Mouse (Mus musculus) limb, embryonic 10.5 days (tissue): Measurements from ENCODE around the gene Ccdc85b. TPM values are rescaled to one million over a fixed set of nuclear protein-coding genes. Genes with fewer than 3 reads are reported as not detected.

Source experiments
- DNase-seq: peaks from one replicate; pipeline ENCODE4 v3.0.0-alpha.2; 2017; ENCODE audit warnings: low spot score
- H3K27ac ChIP-seq: fragments of 300-500 bp; sonication (generic); 2 replicates; pipeline ENCODE4 v1.5.1; 2016; ENCODE audit warnings: mild to moderate bottlenecking
- H3K27me3 ChIP-seq: fragments of 300-500 bp; sonication (generic); 2 replicates; pipeline ENCODE4 v1.6.1; 2016; ENCODE audit warnings: low read depth, mild to moderate bottlenecking; ENCODE audit not compliant: poor library complexity, severe bottlenecking
- H3K36me3 ChIP-seq: fragments of 300-500 bp; sonication (generic); 2 replicates; pipeline ENCODE4 v1.6.1; 2016; ENCODE audit warnings: mild to moderate bottlenecking, moderate library complexity
- H3K4me1 ChIP-seq: fragments of 300-500 bp; sonication (generic); 2 replicates; pipeline ENCODE4 v1.6.1; 2016
- H3K4me3 ChIP-seq: fragments of 300-500 bp; sonication (generic); 2 replicates; pipeline ENCODE4 v1.5.1; 2016; ENCODE audit warnings: mild to moderate bottlenecking, moderate library complexity
- H3K9me3 ChIP-seq: fragments of 300-500 bp; sonication (generic); replicated peaks from 2 replicates; pipeline ENCODE4 v1.6.1; 2016; ENCODE audit warnings: mild to moderate bottlenecking
- WGBS: fragments of 180-500 bp; shearing (Covaris S2); methylation state at CpG from one replicate; pipeline ENCODE4 v1.1.7; 2016; 5-methylcytosine and 5-hydroxymethylcytosine counted together
- polyA plus RNA-seq: library from polyadenylated mRNA; unstranded; fragments of >200 nt; fragmentation: Nextera tagmentation; extraction: Ambion mirVana; gene quantifications from 2 replicates; pipeline ENCODE4 v1.2.1, GENCODE M21; 2016

Ccdc85b gene
- polyA plus RNA-seq, 1 experiment from 2014 or later, result 8.9 TPM

GRCm38 (mm10) chr19:5477004-5477667, 19.4 kb upstream of the Ccdc85b start:
- 88% methylated on average over 10 of the region's 10 CpGs for WGBS
- no peaks in the 10 kb centered on the region for H3K9me3 ChIP-seq
- H3K27ac ChIP-seq, result no peak overlapping the region
- no peaks in the 10 kb centered on the region for H3K27me3 ChIP-seq
- no peak for DNase-seq
- no peak overlapping the region for H3K4me3 ChIP-seq
- H3K4me1 ChIP-seq, result peaks cover 38% of the 10 kb centered on the region
- peaks cover 67% of the 10 kb centered on the region for H3K36me3 ChIP-seq

GRCm38 (mm10) chr19:5475069-5475714, 17.5 kb upstream of the Ccdc85b start:
- Histone ChIP-seq H3K27ac (peak overlapping the region; percentile 97), H3K4me3 (peak overlapping the region; percentile 83), H3K27me3 (no peaks in the 10 kb centered on the region), H3K36me3 (peaks cover 47% of the 10 kb centered on the region), H3K9me3 (no peaks in the 10 kb centered on the region), H3K4me1 (peaks cover 38% of the 10 kb centered on the region)
- peak; percentile 64 for DNase-seq
- 21% methylated on average over 13 of the region's 13 CpGs for WGBS

- H3K4me1 ChIP-seq, result peaks cover 38% of the 10 kb centered on the region
- 1% methylated on average over 68 of the region's 68 CpGs for WGBS
- H3K9me3 ChIP-seq, result no peaks in the 10 kb centered on the region
- peak; percentile 68 for DNase-seq
- peak overlapping the region; percentile 83 for H3K4me3 ChIP-seq
- H3K36me3 ChIP-seq, result peaks cover 40% of the 10 kb centered on the region
- H3K27ac ChIP-seq, result peak overlapping the region; percentile 97
- H3K27me3 ChIP-seq, result no peaks in the 10 kb centered on the region
Measured at GRCm38 (mm10) chr19:5474281-5475068, 16.8 kb upstream of the Ccdc85b start.

GRCm38 (mm10) chr19:5473720-5474119, 16.0 kb upstream of the Ccdc85b start, which contains the start of gene Efemp2:
TSS of gene Efemp2 (plus strand) at chr19:5473954.
- Histone ChIP-seq H3K27me3 (no peaks in the 10 kb centered on the region), H3K4me1 (peaks cover 38% of the 10 kb centered on the region), H3K27ac (peak within 1 kb of the TSS; percentile 97), H3K9me3 (no peaks in the 10 kb centered on the region), H3K4me3 (peak within 1 kb of the TSS; percentile 83), H3K36me3 (peaks cover 33% of the 10 kb centered on the region)
- peak; percentile 76 for DNase-seq
- WGBS, result under 1% methylated on average over 22 of the region's 22 CpGs

GRCm38 (mm10) chr19:5472857-5473256, 15.2 kb upstream of the Ccdc85b start:
- Histone ChIP-seq H3K4me3 (0 out of 2 replicates have a peak overlapping the region, but pooled peaks have one; percentile 83), H3K9me3 (no peaks in the 10 kb centered on the region), H3K27me3 (no peaks in the 10 kb centered on the region), H3K36me3 (peaks cover 29% of the 10 kb centered on the region), H3K4me1 (peaks cover 38% of the 10 kb centered on the region), H3K27ac (no peak overlapping the region)
- 80% methylated on average over 3 of the region's 3 CpGs for WGBS
- no peak for DNase-seq

GRCm38 (mm10) chr19:5471846-5472245, 14.2 kb upstream of the Ccdc85b start:
- DNase-seq, result no peak
- H3K27ac ChIP-seq, result no peak overlapping the region
- H3K27me3 ChIP-seq, result no peaks in the 10 kb centered on the region
- H3K9me3 ChIP-seq, result no peaks in the 10 kb centered on the region
- no peak overlapping the region for H3K4me3 ChIP-seq
- H3K4me1 ChIP-seq, result peaks cover 35% of the 10 kb centered on the region
- H3K36me3 ChIP-seq, result peaks cover 29% of the 10 kb centered on the region
- WGBS, result 64% methylated on average over 5 of the region's 5 CpGs

GRCm38 (mm10) chr19:5468374-5468773, 10.7 kb upstream of the Ccdc85b start, which contains the start of gene Ctsw:
TSS of gene Ctsw (minus strand) at chr19:5468507.
- WGBS, result 60% methylated on average over 5 of the region's 5 CpGs
- Histone ChIP-seq H3K36me3 (peaks cover 50% of the 10 kb centered on the region), H3K9me3 (no peaks in the 10 kb centered on the region), H3K4me3 (no peak within 1 kb of the TSS), H3K27ac (no peak within 1 kb of the TSS), H3K27me3 (no peaks in the 10 kb centered on the region), H3K4me1 (peaks cover 13% of the 10 kb centered on the region)
- no peak for DNase-seq

GRCm38 (mm10) chr19:5466916-5467500, 9.3 kb upstream of the Ccdc85b start:
- Histone ChIP-seq H3K4me3 (no peak overlapping the region), H3K4me1 (peaks cover 9% of the 10 kb centered on the region), H3K9me3 (no peaks in the 10 kb centered on the region), H3K27ac (no peak overlapping the region), H3K36me3 (peaks cover 64% of the 10 kb centered on the region), H3K27me3 (no peaks in the 10 kb centered on the region)
- no peak for DNase-seq
- 95% methylated on average over 6 of the region's 6 CpGs for WGBS

- Histone ChIP-seq H3K36me3 (peaks cover 70% of the 10 kb centered on the region), H3K4me3 (no peak overlapping the region), H3K9me3 (no peaks in the 10 kb centered on the region), H3K27ac (no peak overlapping the region), H3K27me3 (no peaks in the 10 kb centered on the region), H3K4me1 (peaks cover 23% of the 10 kb centered on the region)
- no peak for DNase-seq
- WGBS, result 94% methylated on average over 8 of the region's 8 CpGs
Measured at GRCm38 (mm10) chr19:5465037-5465436, 7.3 kb upstream of the Ccdc85b start.

GRCm38 (mm10) chr19:5463791-5464562, 6.3 kb upstream of the Ccdc85b start:
- peaks cover 5% of the 10 kb centered on the region for H3K27me3 ChIP-seq
- H3K36me3 ChIP-seq, result peaks cover 70% of the 10 kb centered on the region
- peaks cover 25% of the 10 kb centered on the region for H3K4me1 ChIP-seq
- H3K27ac ChIP-seq, result peak overlapping the region; percentile 87
- peak; percentile 84 for DNase-seq
- H3K4me3 ChIP-seq, result peak overlapping the region; percentile 35
- H3K9me3 ChIP-seq, result no peaks in the 10 kb centered on the region
- 64% methylated on average over 15 of the region's 15 CpGs for WGBS

- H3K36me3 ChIP-seq, result peaks cover 68% of the 10 kb centered on the region
- H3K4me3 ChIP-seq, result peak overlapping the region; percentile 35; the same call in 1 of the 2 replicates
- peaks cover 25% of the 10 kb centered on the region for H3K4me1 ChIP-seq
- peaks cover 11% of the 10 kb centered on the region for H3K27me3 ChIP-seq
- no peaks in the 10 kb centered on the region for H3K9me3 ChIP-seq
- 89% methylated on average over 9 of the region's 9 CpGs for WGBS
- DNase-seq, result no peak
- H3K27ac ChIP-seq, result no peak overlapping the region
Measured at GRCm38 (mm10) chr19:5463212-5463611, 5.5 kb upstream of the Ccdc85b start.

- 91% methylated on average over 6 of the region's 6 CpGs for WGBS
- peaks cover 43% of the 10 kb centered on the region for H3K4me1 ChIP-seq
- peak overlapping the region; percentile 85 for H3K4me3 ChIP-seq
- no peak for DNase-seq
- H3K36me3 ChIP-seq, result peaks cover 50% of the 10 kb centered on the region
- no peaks in the 10 kb centered on the region for H3K9me3 ChIP-seq
- peaks cover 11% of the 10 kb centered on the region for H3K27me3 ChIP-seq
- H3K27ac ChIP-seq, result no peak overlapping the region
Measured at GRCm38 (mm10) chr19:5461411-5461810, 3.7 kb upstream of the Ccdc85b start.
